Mouse (Mus musculus) olfactory bulb, adult 2 months (tissue): ENCODE results near the gene Pyroxd1.

Source experiments
- CTCF ChIP-seq: fragments of 200-500 bp; IDR thresholded peaks from 2 replicates; pipeline ENCODE4 v1.5.1; 2012; ENCODE audit warnings: low read depth, mild to moderate bottlenecking, low read length, moderate library complexity; ENCODE audit not compliant: insufficient read depth
- POLR2A ChIP-seq: fragments of 200-500 bp; IDR thresholded peaks from 2 replicates; pipeline ENCODE4 v1.6.1; 2012; ENCODE audit warnings: mild to moderate bottlenecking, low read depth, low read length, moderate library complexity; ENCODE audit not compliant: insufficient read depth

GRCm38 (mm10) chr6:142322881-142323280 lies 22.6 kb upstream of the Pyroxd1 start, which contains the start of gene Slco1a5:
- TF ChIP-seq CTCF (no peak), POLR2A (no peak)
